ENCODE assay signal across 8 mouse cellular contexts in genomic region chr2:38688791-38689520, GRCm38 (mm10). TPM values are rescaled to one million over a fixed set of nuclear protein-coding genes. Genes with fewer than 3 reads are reported as not detected.
DNase-seq lines count a peak whose midpoint lies in the region; ATAC-seq and TF ChIP-seq lines count a peak whose summit lies in the region.

No protein-coding gene starts in this region.

- no peaks in the 10 kb centered on the region for H3K9me3 ChIP-seq in MEL (replicated peaks; ENCODE audit: insufficient read depth, low read length)
- H3K9me3 ChIP-seq in embryonic facial prominence, embryonic 10.5 days: no peaks in the 10 kb centered on the region
- H3K9me3 ChIP-seq in hindbrain, embryonic 13.5 days: no peaks in the 10 kb centered on the region
- H3K9me3 ChIP-seq in limb, embryonic 13.5 days: no peaks in the 10 kb centered on the region
- H3K9me3 ChIP-seq in neural tube, embryonic 11.5 days (ENCODE audit: control insufficient read depth, low read length): no peaks in the 10 kb centered on the region

- H3K36me3 ChIP-seq in MEL (ENCODE audit: control insufficient read depth in 1 of 2, insufficient read depth in 2 of 2, low read length in 2 of 2): no peaks in the 10 kb centered on the region
- H3K36me3 ChIP-seq in embryonic facial prominence, embryonic 10.5 days (replicated peaks): no peaks in the 10 kb centered on the region
- no peaks in the 10 kb centered on the region for H3K36me3 ChIP-seq in hindbrain, embryonic 13.5 days
- no peaks in the 10 kb centered on the region for H3K36me3 ChIP-seq in limb, embryonic 13.5 days
- H3K36me3 ChIP-seq in neural tube, embryonic 11.5 days (ENCODE audit: control insufficient read depth, insufficient read depth, low read length): no peaks in the 10 kb centered on the region

- peak overlapping the region; percentile 58 for H3K4me2 ChIP-seq in hindbrain, embryonic 13.5 days
- peak overlapping the region; percentile 70 for H3K4me2 ChIP-seq in limb, embryonic 13.5 days (replicated peaks)
- H3K4me2 ChIP-seq in neural tube, embryonic 11.5 days (ENCODE audit: low read depth): peak overlapping the region; percentile 54

- WGBS in embryonic facial prominence, embryonic 10.5 days: 4% methylated on average over 29 of the region's 29 CpGs
- 3% methylated on average over 29 of the region's 29 CpGs for WGBS in hindbrain, embryonic 13.5 days
- 3% methylated on average over 29 of the region's 29 CpGs for WGBS in limb, embryonic 13.5 days
- WGBS in neural tube, embryonic 11.5 days: 3% methylated on average over 28 of the region's 29 CpGs

- no peaks in the 10 kb centered on the region for H3K79me2 ChIP-seq in MEL (ENCODE audit: control insufficient read depth, insufficient read depth, low read length, poor library complexity)

- no peak overlapping the region for H3K4me3 ChIP-seq in MEL (ENCODE audit: control insufficient read depth in 1 of 2, insufficient read depth in 1 of 2, low read depth in 2 of 2, low read length in 2 of 2)
- peak overlapping the region; percentile 57 for H3K4me3 ChIP-seq in embryonic facial prominence, embryonic 10.5 days
- peak overlapping the region; percentile 34 for H3K4me3 ChIP-seq in hindbrain, embryonic 13.5 days
- peak overlapping the region; percentile 41 for H3K4me3 ChIP-seq in limb, embryonic 13.5 days
- H3K4me3 ChIP-seq in neural tube, embryonic 11.5 days (ENCODE audit: low read depth, low read length): peak overlapping the region; percentile 26

- peak; percentile 57 to 80 (median 60); a peak in 5 of 6 replicates for TF ChIP-seq CTCF in MEL (IDR thresholded peaks at IDR 0.05 in 2 of 3, conservative IDR thresholded peaks at IDR 0.05 in 1 of 3; ENCODE audit: control insufficient read depth in 1 of 3, insufficient read depth in 1 of 3, low read depth in 2 of 3, low read length in 3 of 3, poor library complexity in 1 of 3, severe bottlenecking in 1 of 3)

- no peak overlapping the region for H3K27ac ChIP-seq in MEL (ENCODE audit: control insufficient read depth, low read depth, low read length)
- peak overlapping the region; percentile 77 for H3K27ac ChIP-seq in embryonic facial prominence, embryonic 10.5 days (replicated peaks)
- peak overlapping the region; percentile 42; the same call in 1 of the 2 replicates for H3K27ac ChIP-seq in hindbrain, embryonic 13.5 days
- no peak overlapping the region for H3K27ac ChIP-seq in limb, embryonic 13.5 days
- no peak overlapping the region for H3K27ac ChIP-seq in neural tube, embryonic 11.5 days (ENCODE audit: low read depth, low read length)

- no peaks in the 10 kb centered on the region for H3K27me3 ChIP-seq in MEL (ENCODE audit: control insufficient read depth in 1 of 2, insufficient read depth in 2 of 2, low read length in 2 of 2)
- peaks cover 73% of the 10 kb centered on the region for H3K27me3 ChIP-seq in embryonic facial prominence, embryonic 10.5 days (replicated peaks; ENCODE audit: low read depth, poor library complexity, severe bottlenecking)
- H3K27me3 ChIP-seq in hindbrain, embryonic 13.5 days: peaks cover 34% of the 10 kb centered on the region
- peaks cover 12% of the 10 kb centered on the region for H3K27me3 ChIP-seq in limb, embryonic 13.5 days
- no peaks in the 10 kb centered on the region for H3K27me3 ChIP-seq in neural tube, embryonic 11.5 days (ENCODE audit: control insufficient read depth, insufficient read depth, low read length)

- TF ChIP-seq POLR2A in MEL (IDR thresholded peaks at IDR 0.05; ENCODE audit: control insufficient read depth in 1 of 2, insufficient read depth in 1 of 2, low read depth in 1 of 2, low read length in 2 of 2, poor library complexity in 1 of 2): no peak

- TF ChIP-seq EP300 in MEL (IDR thresholded peaks at IDR 0.05; ENCODE audit: low read depth in 1 of 2, low read length in 2 of 2): no peak

- DNase-seq in adrenal gland, postnatal 14 days: peak; percentile 73
- DNase-seq in adrenal gland, postnatal 4 days (ENCODE audit: low spot score in 2 of 2): no peak
- DNase-seq in MEL (ENCODE audit: low read depth, low spot score): peak; percentile 32
- peak; percentile 89 for DNase-seq in embryonic facial prominence, embryonic 10.5 days (ENCODE audit: low spot score)
- peak; percentile 90 for DNase-seq in neural tube, embryonic 11.5 days (ENCODE audit: low spot score)
- peak; percentile 41 for DNase-seq in yolk sac, embryonic 10.5 days (ENCODE audit: low spot score)

- H3K9ac ChIP-seq in MEL (ENCODE audit: control insufficient read depth, low read depth, low read length, poor library complexity, severe bottlenecking): no peak overlapping the region
- H3K9ac ChIP-seq in hindbrain, embryonic 13.5 days: peak overlapping the region; percentile 72
- H3K9ac ChIP-seq in limb, embryonic 13.5 days: peak overlapping the region; percentile 43
- H3K9ac ChIP-seq in neural tube, embryonic 11.5 days (ENCODE audit: low read length): peak overlapping the region; percentile 58

- peak; percentile 75 for ATAC-seq in hindbrain, embryonic 13.5 days (ENCODE audit: low FRiP score)
- peak; percentile 64 for ATAC-seq in limb, embryonic 13.5 days (ENCODE audit: low FRiP score, low read depth)
- peak; percentile 88 for ATAC-seq in neural tube, embryonic 11.5 days (ENCODE audit: insufficient read depth, low FRiP score, low TSS enrichment)

- peak; percentile 44 for TF ChIP-seq RAD21 in MEL (IDR thresholded peaks at IDR 0.05; ENCODE audit: low read depth, low read length)

- no peaks in the 10 kb centered on the region for H3K4me1 ChIP-seq in MEL (ENCODE audit: control insufficient read depth in 1 of 2, insufficient read depth in 2 of 2, low read length in 2 of 2)
- peaks cover 33% of the 10 kb centered on the region for H3K4me1 ChIP-seq in embryonic facial prominence, embryonic 10.5 days
- peaks cover 19% of the 10 kb centered on the region for H3K4me1 ChIP-seq in hindbrain, embryonic 13.5 days (replicated peaks)
- peaks cover 13% of the 10 kb centered on the region for H3K4me1 ChIP-seq in limb, embryonic 13.5 days
- H3K4me1 ChIP-seq in neural tube, embryonic 11.5 days (ENCODE audit: control insufficient read depth, insufficient read depth, low read length): peaks cover 9% of the 10 kb centered on the region; the same call in 1 of the 2 replicates

TF ChIP-seq in MEL, 35 proteins besides CTCF, POLR2A, EP300 and RAD21:
- no peak for TF ChIP-seq ELF1 (IDR thresholded peaks at IDR 0.05; ENCODE audit: low read depth, low read length)
- TF ChIP-seq ZC3H11A (IDR thresholded peaks at IDR 0.05; ENCODE audit: low read depth, low read length): peak; percentile 23; the same call in 1 of the 2 replicates
- no peak for TF ChIP-seq UBTF (IDR thresholded peaks at IDR 0.05; ENCODE audit: borderline replicate concordance, insufficient read depth, low read depth, low read length)
- TF ChIP-seq JUND (IDR thresholded peaks at IDR 0.05; ENCODE audit: low read depth, low read length): no peak
- peak; percentile 50 for TF ChIP-seq SMC3 (IDR thresholded peaks at IDR 0.05; ENCODE audit: low read depth, low read length)
TF ChIP-seq in MEL: peak in this region for 2.

RNA-seq across cellular contexts. Expression of gene Nr5a1, which starts 25.4 kb away (rescaled TPM):
- 372 and 416 TPM in 2 replicates for total RNA-seq in adrenal gland, postnatal 14 days (2021)
- total RNA-seq in adrenal gland, postnatal 4 days (2021): 100 to 1,000 TPM; 432 to 438 TPM
- total RNA-seq in MEL (2012; rRNA removed): not detected in 2 replicates
- not detected for polyA plus RNA-seq in MEL (2012; ENCODE audit: insufficient read depth in 1 of 2, insufficient read length in 2 of 2, low read depth in 1 of 2, low replicate concordance in 2 of 2, missing spikeins in 1 of 2)
- 0.34 and 0.97 TPM in 2 replicates for polyA plus RNA-seq in embryonic facial prominence, embryonic 10.5 days (2016; fragmentation: Nextera tagmentation; extraction: Ambion mirVana)
- 0.09 TPM in 1 of 2 replicates, not detected in the other for polyA plus RNA-seq in hindbrain, embryonic 13.5 days (2015; fragmentation: Nextera tagmentation; extraction: Ambion mirVana)
- 0.13 TPM in 1 of 2 replicates, not detected in the other for polyA plus RNA-seq in limb, embryonic 13.5 days (2015; fragmentation: Nextera tagmentation; extraction: Ambion mirVana)
- 0.08 and 0.11 TPM in 2 replicates for polyA plus RNA-seq in neural tube, embryonic 11.5 days (2014; fragmentation: Nextera tagmentation; extraction: Ambion mirVana)

RNA-seq across cellular contexts. Expression of gene Psmb7, which starts 45.1 kb away (rescaled TPM):
- 261 and 270 TPM in 2 replicates for total RNA-seq in adrenal gland, postnatal 14 days (2021)
- 100 to 1,000 TPM; 262 to 277 TPM for total RNA-seq in adrenal gland, postnatal 4 days (2021)
- 367 and 433 TPM in 2 replicates for total RNA-seq in MEL (2012; rRNA removed)
- 100 to 1,000 TPM in 1 of 2 experiments, not detected in 1; 337 TPM for polyA plus RNA-seq in MEL (2012; ENCODE audit: insufficient read depth in 1 of 2, insufficient read length in 2 of 2, low read depth in 1 of 2, low replicate concordance in 2 of 2, missing spikeins in 1 of 2)
- 331 and 334 TPM in 2 replicates for polyA plus RNA-seq in embryonic facial prominence, embryonic 10.5 days (2016; fragmentation: Nextera tagmentation; extraction: Ambion mirVana)
- polyA plus RNA-seq in hindbrain, embryonic 13.5 days (2015; fragmentation: Nextera tagmentation; extraction: Ambion mirVana): 314 and 317 TPM in 2 replicates
- polyA plus RNA-seq in limb, embryonic 13.5 days (2015; fragmentation: Nextera tagmentation; extraction: Ambion mirVana): 282 and 290 TPM in 2 replicates
- 352 and 360 TPM in 2 replicates for polyA plus RNA-seq in neural tube, embryonic 11.5 days (2014; fragmentation: Nextera tagmentation; extraction: Ambion mirVana)

Comparison
In these comparisons a context has a peak if more than half of its experiments do, and no peak if none do; other contexts are left out.
1. DNase-seq: peak in adrenal gland, postnatal 14 days (single experiment), MEL (single experiment), embryonic facial prominence, embryonic 10.5 days (single experiment), neural tube, embryonic 11.5 days (single experiment) and yolk sac, embryonic 10.5 days (single experiment); none in adrenal gland, postnatal 4 days (0 of 2).
2. H3K27ac ChIP-seq: peak in embryonic facial prominence, embryonic 10.5 days (single experiment) and hindbrain, embryonic 13.5 days (single experiment); none in MEL (single experiment), limb, embryonic 13.5 days (single experiment) and neural tube, embryonic 11.5 days (single experiment).
3. H3K4me3 ChIP-seq: peak in embryonic facial prominence, embryonic 10.5 days (single experiment), hindbrain, embryonic 13.5 days (single experiment), limb, embryonic 13.5 days (single experiment) and neural tube, embryonic 11.5 days (single experiment); none in MEL (0 of 2).
4. Peak in every context shown above with its lines, with median percentiles within 50 percentile points of each other: ATAC-seq and H3K4me2 ChIP-seq.